Mouse (Mus musculus): ENCODE measurements around the gene Cxcl2. TPM values are rescaled to one million over a fixed set of nuclear protein-coding genes. Genes with fewer than 3 reads are reported as not detected.

Gene Cxcl2
- polyA plus RNA-seq, 1 experiment from 2014 or later = not detected

DNA sequence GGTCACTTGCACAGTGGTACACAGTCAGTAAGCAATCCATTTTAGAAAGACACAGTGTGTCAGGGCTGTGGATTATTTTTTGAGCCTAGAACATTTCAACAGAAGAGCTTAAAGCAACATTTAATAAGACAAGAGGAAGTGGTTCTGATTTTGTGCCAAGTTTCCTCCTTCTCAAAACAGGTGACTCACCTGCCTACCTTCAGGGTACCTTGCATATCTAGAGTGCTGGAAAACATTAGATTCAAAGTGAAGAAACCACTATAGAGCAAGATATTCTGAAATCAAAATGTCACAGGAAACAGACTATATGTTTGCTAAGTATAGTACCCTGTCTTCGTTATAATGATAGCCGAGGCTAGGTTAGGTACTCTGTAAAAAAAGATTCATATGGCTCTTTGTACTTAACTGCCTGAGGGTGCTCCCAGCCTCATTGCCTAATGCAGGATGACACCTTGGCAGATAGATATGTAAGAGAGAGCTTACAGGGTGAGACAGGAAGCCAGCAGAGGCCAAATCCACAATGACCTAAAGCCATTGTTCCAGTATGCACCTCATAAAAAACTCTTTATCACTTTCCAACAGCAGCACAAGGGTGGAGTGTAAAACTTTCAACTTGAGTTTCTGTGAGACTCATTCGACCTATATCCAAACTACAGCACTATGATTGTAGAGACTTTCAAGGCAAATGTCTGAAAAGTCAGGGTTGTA, 24.2 kb upstream of the Cxcl2 start:
- Histone ChIP-seq H3K9me3 (no peaks in the 10 kb centered on the region), H3K4me3 (replicated peaks) (no peak overlapping the region), H3K27ac (no peak overlapping the region), H3K4me1 (replicated peaks) (no peaks in the 10 kb centered on the region), H3K36me3 (no peaks in the 10 kb centered on the region), H3K9ac (replicated peaks) (no peak overlapping the region), H3K27me3 (no peaks in the 10 kb centered on the region), H3K4me2 (replicated peaks) (no peak overlapping the region)
- ATAC-seq = no peak
- WGBS = 86% methylated on average over 3 of the region's 3 CpGs

DNA sequence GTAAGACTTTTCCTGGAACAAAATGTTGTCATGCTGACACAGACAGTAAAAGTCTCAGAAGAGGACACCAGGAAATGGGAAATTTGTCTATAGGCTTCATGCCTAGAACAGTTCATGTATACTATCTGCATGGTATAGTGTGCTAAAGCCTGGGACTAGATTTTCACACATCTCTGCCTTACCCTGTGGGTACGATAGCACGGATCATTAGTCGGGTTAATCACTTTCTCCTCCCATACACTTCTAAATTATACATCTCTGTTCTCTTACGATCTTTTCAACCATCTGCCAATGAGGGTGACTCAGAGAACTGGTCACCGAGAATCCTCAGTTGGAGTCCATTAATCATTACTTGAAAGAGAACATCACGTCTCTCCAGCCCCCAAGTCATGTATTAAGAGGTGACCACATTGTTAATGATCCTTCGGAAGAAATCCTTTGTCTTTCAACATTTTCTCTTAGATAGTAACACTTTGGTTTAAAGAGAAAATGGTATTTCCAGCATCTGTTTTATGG, 23.3 kb upstream of the Cxcl2 start:
- Histone ChIP-seq H3K27me3 (no peaks in the 10 kb centered on the region), H3K4me2 (replicated peaks) (no peak overlapping the region), H3K9ac (replicated peaks) (no peak overlapping the region), H3K4me1 (replicated peaks) (no peaks in the 10 kb centered on the region), H3K4me3 (replicated peaks) (no peak overlapping the region), H3K27ac (no peak overlapping the region), H3K9me3 (no peaks in the 10 kb centered on the region), H3K36me3 (no peaks in the 10 kb centered on the region)
- ATAC-seq = no peak
- 84% methylated on average over 7 of the region's 7 CpGs for WGBS

DNA sequence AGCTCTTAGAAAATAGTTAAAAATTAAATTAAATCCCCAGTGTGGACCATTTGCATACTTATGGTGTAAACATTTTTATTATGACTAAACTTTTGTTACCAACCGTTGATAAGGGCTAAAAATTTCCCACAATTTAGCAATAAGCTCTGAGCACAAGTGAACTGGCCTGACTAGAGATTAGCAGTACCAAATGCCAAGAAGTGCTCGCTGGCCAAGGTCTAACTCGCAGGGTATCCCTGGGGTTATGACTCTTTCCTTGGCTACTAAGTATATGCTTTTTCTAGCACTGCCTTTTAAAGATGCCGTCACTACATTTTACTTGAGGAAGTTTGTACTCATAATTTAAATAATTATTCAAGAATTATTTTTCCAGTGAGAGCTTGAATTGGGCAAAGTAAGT, 22.6 kb upstream of the Cxcl2 start:
- no peak overlapping the region for H3K9ac ChIP-seq (replicated peaks)
- no peaks in the 10 kb centered on the region for H3K4me1 ChIP-seq (replicated peaks)
- 94% methylated on average over 4 of the region's 4 CpGs for WGBS
- no peak overlapping the region for H3K27ac ChIP-seq
- no peak overlapping the region for H3K4me3 ChIP-seq (replicated peaks)
- no peak overlapping the region for H3K4me2 ChIP-seq (replicated peaks)
- H3K36me3 ChIP-seq = no peaks in the 10 kb centered on the region
- H3K9me3 ChIP-seq = no peaks in the 10 kb centered on the region
- no peak for ATAC-seq
- H3K27me3 ChIP-seq = no peaks in the 10 kb centered on the region

- Histone ChIP-seq H3K9ac (replicated peaks) (no peak overlapping the region), H3K4me1 (replicated peaks) (no peaks in the 10 kb centered on the region), H3K36me3 (no peaks in the 10 kb centered on the region), H3K9me3 (no peaks in the 10 kb centered on the region), H3K27ac (no peak overlapping the region), H3K4me3 (replicated peaks) (no peak overlapping the region), H3K4me2 (replicated peaks) (no peak overlapping the region), H3K27me3 (no peaks in the 10 kb centered on the region)
- no peak for ATAC-seq
- 89% methylated on average over 5 of the region's 5 CpGs for WGBS
These were observed 22.0 kb upstream of the Cxcl2 start for GRCm38 (mm10) chr5:90881682-90882081.

DNA sequence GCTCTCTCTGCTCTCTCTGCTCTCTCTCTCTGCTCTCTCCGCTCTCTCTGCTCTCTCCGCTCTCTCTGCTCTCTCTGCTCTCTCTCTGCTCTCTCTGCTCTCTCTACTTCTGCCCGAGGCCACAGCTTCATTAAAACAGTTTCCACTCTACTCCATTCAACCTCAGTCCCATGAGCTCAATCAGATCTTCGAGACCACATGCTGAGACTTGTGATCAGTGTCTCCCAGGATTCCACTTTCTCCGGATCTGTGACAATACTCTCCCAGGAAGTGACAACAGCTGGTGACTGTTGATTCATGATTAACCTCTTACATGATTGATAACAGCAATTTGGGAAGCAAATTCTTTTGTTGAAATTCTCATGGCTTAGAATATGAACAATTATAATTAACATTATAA, 21.5 kb upstream of the Cxcl2 start:
- no peaks in the 10 kb centered on the region for H3K36me3 ChIP-seq
- WGBS = 80% methylated on average over 5 of the region's 5 CpGs

GRCm38 (mm10) chr5:90884628-90885242, 18.9 kb upstream of the Cxcl2 start:
- Histone ChIP-seq H3K4me1 (replicated peaks) (no peaks in the 10 kb centered on the region), H3K4me2 (replicated peaks) (no peak overlapping the region), H3K27ac (no peak overlapping the region), H3K9me3 (no peaks in the 10 kb centered on the region), H3K4me3 (replicated peaks) (no peak overlapping the region), H3K9ac (replicated peaks) (no peak overlapping the region), H3K36me3 (no peaks in the 10 kb centered on the region), H3K27me3 (no peaks in the 10 kb centered on the region)
- no peak for ATAC-seq
- 80% methylated on average over 2 of the region's 2 CpGs for WGBS

More for the DNA sequence above, 21.5 kb upstream of the Cxcl2 start:
- Histone ChIP-seq H3K27me3 (no peaks in the 10 kb centered on the region), H3K4me3 (replicated peaks) (no peak overlapping the region), H3K27ac (no peak overlapping the region), H3K9ac (replicated peaks) (no peak overlapping the region), H3K4me2 (replicated peaks) (no peak overlapping the region), H3K9me3 (no peaks in the 10 kb centered on the region), H3K4me1 (replicated peaks) (no peaks in the 10 kb centered on the region)
- no peak for ATAC-seq

DNA sequence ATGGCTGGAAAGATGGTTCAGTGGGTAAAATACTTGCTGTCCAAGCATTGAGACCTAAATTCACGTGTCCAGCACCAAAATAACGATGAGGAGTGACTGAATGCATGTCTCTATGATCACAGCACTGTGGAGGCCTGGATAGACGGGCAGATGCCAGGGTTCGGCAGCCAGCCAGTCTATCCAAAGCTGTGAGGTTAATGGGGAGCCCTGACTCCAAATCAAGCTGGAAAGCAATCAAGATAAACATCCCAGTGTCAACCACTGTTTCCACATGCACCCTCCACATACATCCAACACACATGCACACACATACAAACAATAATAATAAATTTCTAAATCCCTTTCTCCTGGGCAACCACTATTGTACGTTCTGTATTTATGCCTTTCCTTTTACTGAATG, 15.0 kb upstream of the Cxcl2 start:
- no peak for ATAC-seq
- Histone ChIP-seq H3K4me1 (replicated peaks) (peaks cover 11% of the 10 kb centered on the region; the same call in 1 of the 2 replicates), H3K4me2 (replicated peaks) (no peak overlapping the region), H3K36me3 (no peaks in the 10 kb centered on the region), H3K9ac (replicated peaks) (no peak overlapping the region), H3K27ac (no peak overlapping the region), H3K9me3 (no peaks in the 10 kb centered on the region), H3K4me3 (replicated peaks) (no peak overlapping the region), H3K27me3 (no peaks in the 10 kb centered on the region)
- WGBS = 78% methylated on average over 5 of the region's 5 CpGs

DNA sequence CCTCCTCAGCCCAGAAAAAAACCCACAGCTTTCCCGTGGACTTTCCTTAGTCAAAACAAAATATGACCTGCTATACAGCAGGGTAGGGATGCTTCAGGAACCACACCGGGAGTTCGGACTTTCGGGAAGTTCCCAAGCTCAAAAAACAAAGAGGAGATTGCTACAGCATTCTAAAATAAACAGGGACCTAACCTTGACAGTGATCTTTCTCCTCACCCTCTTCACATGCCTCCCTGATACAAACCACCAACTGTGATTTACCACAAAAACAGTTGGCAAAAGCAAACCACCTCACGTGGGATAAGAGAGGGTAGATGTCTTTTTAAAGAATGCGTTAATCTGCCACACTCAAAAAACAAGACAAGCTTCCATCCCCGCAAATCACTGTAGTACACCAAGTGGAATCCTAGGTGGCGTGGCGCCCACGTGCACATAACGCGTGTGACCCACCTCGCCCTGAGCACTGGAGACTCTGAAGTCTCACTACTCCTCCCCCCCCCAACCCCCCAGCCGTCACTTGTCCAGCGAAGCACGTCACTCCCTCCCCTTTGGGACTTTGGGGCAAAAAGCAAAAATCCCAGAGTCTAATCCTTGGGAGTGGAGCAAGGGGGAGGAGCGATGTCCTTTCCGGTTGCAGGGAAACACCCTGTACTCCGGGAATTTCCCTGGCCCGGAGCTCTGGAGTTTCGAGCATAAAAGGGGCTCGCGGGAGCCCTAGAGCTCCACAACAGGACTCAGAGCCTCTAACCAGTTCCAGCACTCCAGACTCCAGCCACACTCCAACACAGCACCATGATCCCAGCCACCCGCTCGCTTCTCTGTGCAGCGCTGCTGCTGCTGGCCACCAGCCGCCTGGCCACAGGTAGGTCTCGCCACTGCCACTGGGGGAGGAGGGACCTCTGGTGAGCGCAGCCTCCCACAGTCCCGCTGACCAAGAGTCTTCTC, 12.9 kb upstream of the Cxcl2 start, which contains the start of gene Cxcl1:
TSS of gene Cxcl1 (plus strand) at position 723 of the 945 bp plus-strand sequence.
- peaks cover 11% of the 10 kb centered on the region; the same call in 1 of the 2 replicates for H3K4me1 ChIP-seq (replicated peaks)
- H3K36me3 ChIP-seq = no peaks in the 10 kb centered on the region
- no peaks in the 10 kb centered on the region for H3K9me3 ChIP-seq
- H3K27ac ChIP-seq = no peak within 1 kb of the TSS
- H3K4me2 ChIP-seq (replicated peaks) = peak within 1 kb of the TSS; percentile 90
- H3K9ac ChIP-seq (replicated peaks) = peak within 1 kb of the TSS; percentile 59
- WGBS = 6% methylated on average over 30 of the region's 30 CpGs
- no peaks in the 10 kb centered on the region for H3K27me3 ChIP-seq
- ATAC-seq = peak; percentile 88
- H3K4me3 ChIP-seq (replicated peaks) = peak within 1 kb of the TSS; percentile 50

GRCm38 (mm10) chr5:90891464-90891813, 12.2 kb upstream of the Cxcl2 start:
- Histone ChIP-seq H3K27ac (no peak overlapping the region), H3K4me1 (replicated peaks) (peaks cover 11% of the 10 kb centered on the region; the same call in 1 of the 2 replicates), H3K36me3 (no peaks in the 10 kb centered on the region), H3K9me3 (no peaks in the 10 kb centered on the region), H3K9ac (replicated peaks) (peak overlapping the region; percentile 59), H3K4me2 (replicated peaks) (peak overlapping the region; percentile 90), H3K4me3 (replicated peaks) (peak overlapping the region; percentile 50), H3K27me3 (no peaks in the 10 kb centered on the region)
- no peak; the same call in 1 of the 2 replicates for ATAC-seq
- WGBS = 26% methylated on average over 10 of the region's 10 CpGs

- no peak for ATAC-seq
- WGBS = 80% methylated on average over 8 of the region's 8 CpGs
- Histone ChIP-seq H3K4me3 (replicated peaks) (no peak overlapping the region), H3K27ac (no peak overlapping the region), H3K9me3 (no peaks in the 10 kb centered on the region), H3K36me3 (no peaks in the 10 kb centered on the region), H3K27me3 (no peaks in the 10 kb centered on the region), H3K4me1 (replicated peaks) (peaks cover 11% of the 10 kb centered on the region; the same call in 1 of the 2 replicates), H3K4me2 (replicated peaks) (no peak overlapping the region), H3K9ac (replicated peaks) (no peak overlapping the region)
These were observed 9.4 kb upstream of the Cxcl2 start for GRCm38 (mm10) chr5:90894231-90894630.

DNA sequence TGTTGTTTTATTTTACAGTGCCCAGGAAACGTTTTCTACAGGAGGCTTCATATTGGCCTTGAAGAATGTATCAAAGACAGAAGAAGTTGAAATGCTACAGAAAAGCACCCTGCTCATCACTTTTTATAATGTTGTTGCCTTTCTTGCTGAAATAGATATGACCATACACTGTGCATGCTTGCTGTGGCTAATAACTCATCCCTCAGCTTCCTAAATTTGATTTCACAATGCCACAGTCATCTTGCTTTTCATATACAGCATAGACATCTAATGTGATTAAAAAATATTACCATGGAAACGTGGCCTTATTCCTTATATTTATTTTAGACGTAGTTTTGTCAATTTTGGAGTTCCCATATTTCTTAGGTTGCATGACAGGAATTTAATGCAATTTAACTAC, 6.2 kb upstream of the Cxcl2 start:
- 79% methylated on average over 3 of the region's 3 CpGs for WGBS
- Histone ChIP-seq H3K36me3 (no peaks in the 10 kb centered on the region), H3K27me3 (no peaks in the 10 kb centered on the region), H3K4me1 (replicated peaks) (no peaks in the 10 kb centered on the region), H3K9ac (replicated peaks) (no peak overlapping the region), H3K9me3 (no peaks in the 10 kb centered on the region), H3K27ac (no peak overlapping the region), H3K4me3 (replicated peaks) (no peak overlapping the region), H3K4me2 (replicated peaks) (no peak overlapping the region)
- no peak for ATAC-seq

DNA sequence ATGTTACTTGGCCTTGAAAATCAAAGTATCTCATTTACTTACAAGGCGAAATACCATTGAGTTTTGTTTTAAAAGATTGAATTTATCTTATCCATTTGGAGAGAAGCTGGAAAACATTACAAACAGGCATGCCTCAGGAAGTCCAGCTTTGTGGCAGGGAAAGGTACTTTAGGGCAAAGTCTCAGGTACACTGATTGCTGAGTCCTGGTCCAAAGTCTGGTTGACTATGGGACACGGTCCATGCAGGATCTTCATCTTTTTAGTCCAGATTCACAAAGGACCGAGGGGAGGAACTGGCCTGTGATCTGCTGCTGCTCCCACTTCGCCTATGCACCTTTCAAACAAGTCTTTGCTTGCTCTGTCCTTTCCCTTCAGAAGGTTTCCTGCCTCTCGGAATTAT, 4.4 kb upstream of the Cxcl2 start:
- 84% methylated on average over 5 of the region's 5 CpGs for WGBS
- no peak for ATAC-seq
- H3K27ac ChIP-seq = no peak overlapping the region

More for the DNA sequence above, 4.4 kb upstream of the Cxcl2 start:
- no peaks in the 10 kb centered on the region for H3K9me3 ChIP-seq
- no peak overlapping the region for H3K4me2 ChIP-seq (replicated peaks)
- no peak overlapping the region for H3K9ac ChIP-seq (replicated peaks)
- peaks cover 8% of the 10 kb centered on the region for H3K27me3 ChIP-seq
- no peaks in the 10 kb centered on the region for H3K36me3 ChIP-seq
- peaks cover 11% of the 10 kb centered on the region for H3K4me1 ChIP-seq (replicated peaks)
- H3K4me3 ChIP-seq (replicated peaks) = no peak overlapping the region
